8 mouse cellular contexts compared by ENCODE assay signal in genomic region chr10:80163721-80164120, GRCm38 (mm10). TPM values are rescaled to one million over a fixed set of nuclear protein-coding genes. Genes with fewer than 3 reads are reported as not detected.
DNase-seq lines count a peak whose midpoint lies in the region; ATAC-seq and TF ChIP-seq lines count a peak whose summit lies in the region.

No protein-coding gene starts in this region.

- TF ChIP-seq CTCF in E14TG2a.4 (conservative IDR thresholded peaks at IDR 0.05; ENCODE audit: low read length) = no peak

- no peak overlapping the region for H3K4me3 ChIP-seq in kidney, embryonic 14.5 days (ENCODE audit: low read length)
- H3K4me3 ChIP-seq in E14TG2a.4 (replicated peaks; ENCODE audit: low read length) = peak overlapping the region; percentile 74
- no peak overlapping the region for H3K4me3 ChIP-seq in embryonic facial prominence, embryonic 11.5 days (ENCODE audit: low read depth, low read length)
- H3K4me3 ChIP-seq in hindbrain, embryonic 14.5 days (replicated peaks; ENCODE audit: low read length) = peak overlapping the region; percentile 40; the same call in 1 of the 2 replicates
- H3K4me3 ChIP-seq in myocyte = peak overlapping the region; percentile 58

- no peak overlapping the region for H3K4me2 ChIP-seq in kidney, embryonic 14.5 days (replicated peaks; ENCODE audit: low read depth, low read length)
- H3K4me2 ChIP-seq in embryonic facial prominence, embryonic 11.5 days (ENCODE audit: low read depth, low read length) = peak overlapping the region; percentile 16; the same call in 1 of the 2 replicates
- H3K4me2 ChIP-seq in hindbrain, embryonic 14.5 days (replicated peaks) = peak overlapping the region; percentile 88; the same call in 1 of the 2 replicates
- peak overlapping the region; percentile 100 for H3K4me2 ChIP-seq in myocyte (ENCODE audit: low read depth)

- peaks cover 67% of the 10 kb centered on the region for H3K4me1 ChIP-seq in kidney, embryonic 14.5 days (ENCODE audit: control insufficient read depth, insufficient read depth, low read length)
- H3K4me1 ChIP-seq in E14TG2a.4 (replicated peaks; ENCODE audit: low read depth, low read length) = peaks cover 82% of the 10 kb centered on the region
- peaks cover 22% of the 10 kb centered on the region for H3K4me1 ChIP-seq in embryonic facial prominence, embryonic 11.5 days (ENCODE audit: control insufficient read depth, insufficient read depth, low read length)
- H3K4me1 ChIP-seq in hindbrain, embryonic 14.5 days (replicated peaks; ENCODE audit: control insufficient read depth, insufficient read depth, low read length) = peaks cover 48% of the 10 kb centered on the region

- no peak overlapping the region for H3K27ac ChIP-seq in kidney, embryonic 14.5 days (ENCODE audit: low read depth, low read length)
- H3K27ac ChIP-seq in embryonic facial prominence, embryonic 11.5 days (replicated peaks; ENCODE audit: low read depth, low read length) = no peak overlapping the region
- no peak overlapping the region for H3K27ac ChIP-seq in hindbrain, embryonic 14.5 days

- DNase-seq in kidney, adult 18-20 months = peak; percentile 16
- DNase-seq in embryonic facial prominence, embryonic 11.5 days (ENCODE audit: low spot score) = no peak
- no peak for DNase-seq in hindbrain, embryonic 14.5 days (ENCODE audit: low spot score)
- no peak for DNase-seq in spleen, postnatal 36 days (ENCODE audit: low spot score in 2 of 2)
- DNase-seq in c-Kit-positive CD71-positive TER-119-positive erythroid progenitor cells, embryonic 14.5 days (ENCODE audit: low spot score) = no peak

- TF ChIP-seq POLR2A in myocyte (IDR thresholded peaks at IDR 0.05; ENCODE audit: insufficient read length, low read depth) = peak; percentile 71

- no peak overlapping the region for H3ac ChIP-seq in myocyte (ENCODE audit: control insufficient read depth, insufficient read length)

- ATAC-seq in kidney, embryonic 14.5 days (ENCODE audit: low FRiP score, low TSS enrichment) = no peak
- no peak for ATAC-seq in embryonic facial prominence, embryonic 11.5 days (replicated peaks; ENCODE audit: insufficient number of reproducible peaks, low FRiP score, low TSS enrichment, low read depth)
- ATAC-seq in hindbrain, embryonic 14.5 days (ENCODE audit: low FRiP score) = no peak

- no peaks in the 10 kb centered on the region for H3K9me3 ChIP-seq in kidney, embryonic 14.5 days (ENCODE audit: control insufficient read depth, low read length)
- no peaks in the 10 kb centered on the region for H3K9me3 ChIP-seq in E14TG2a.4 (ENCODE audit: low read length)
- no peaks in the 10 kb centered on the region for H3K9me3 ChIP-seq in embryonic facial prominence, embryonic 11.5 days (replicated peaks; ENCODE audit: control insufficient read depth, low read length)
- no peaks in the 10 kb centered on the region for H3K9me3 ChIP-seq in hindbrain, embryonic 14.5 days (ENCODE audit: control insufficient read depth, low read length)

- no peaks in the 10 kb centered on the region for H3K36me3 ChIP-seq in kidney, embryonic 14.5 days (ENCODE audit: control insufficient read depth, insufficient read depth, low read length)
- H3K36me3 ChIP-seq in E14TG2a.4 (ENCODE audit: insufficient read depth, low read length) = peaks cover 3% of the 10 kb centered on the region; the same call in 1 of the 2 replicates
- H3K36me3 ChIP-seq in embryonic facial prominence, embryonic 11.5 days (replicated peaks; ENCODE audit: control insufficient read depth, insufficient read depth, low read depth, low read length) = no peaks in the 10 kb centered on the region
- no peaks in the 10 kb centered on the region for H3K36me3 ChIP-seq in hindbrain, embryonic 14.5 days (replicated peaks; ENCODE audit: control insufficient read depth, insufficient read depth)
- no peaks in the 10 kb centered on the region for H3K36me3 ChIP-seq in myocyte (ENCODE audit: control insufficient read depth, insufficient read depth)

- H3K27me3 ChIP-seq in kidney, embryonic 14.5 days (ENCODE audit: control insufficient read depth, insufficient read depth, low read length) = no peaks in the 10 kb centered on the region
- H3K27me3 ChIP-seq in E14TG2a.4 (ENCODE audit: insufficient read depth, low read length) = no peaks in the 10 kb centered on the region
- no peaks in the 10 kb centered on the region for H3K27me3 ChIP-seq in embryonic facial prominence, embryonic 11.5 days (ENCODE audit: control insufficient read depth, insufficient read depth, low read length)
- no peaks in the 10 kb centered on the region for H3K27me3 ChIP-seq in hindbrain, embryonic 14.5 days (ENCODE audit: control insufficient read depth, insufficient read depth, low read length)
- no peaks in the 10 kb centered on the region for H3K27me3 ChIP-seq in myocyte (ENCODE audit: control insufficient read depth, insufficient read depth, insufficient read length)

- H3K9ac ChIP-seq in kidney, embryonic 14.5 days (ENCODE audit: low read depth, low read length) = no peak overlapping the region
- H3K9ac ChIP-seq in embryonic facial prominence, embryonic 11.5 days (replicated peaks; ENCODE audit: low read length) = no peak overlapping the region
- H3K9ac ChIP-seq in hindbrain, embryonic 14.5 days = peak overlapping the region; percentile 75

- 72% methylated on average over 8 of the region's 8 CpGs for WGBS in kidney, embryonic 14.5 days
- WGBS in embryonic facial prominence, embryonic 11.5 days = 74% methylated on average over 8 of the region's 8 CpGs
- 80% methylated on average over 8 of the region's 8 CpGs for WGBS in hindbrain, embryonic 14.5 days

- H3K79me2 ChIP-seq in myocyte (ENCODE audit: control insufficient read depth, insufficient read depth) = peaks cover 5% of the 10 kb centered on the region

TF ChIP-seq in myocyte, 11 proteins besides CTCF, POLR2A, EP300 and RAD21:
- TF ChIP-seq REST (IDR thresholded peaks at IDR 0.05; ENCODE audit: insufficient read depth, insufficient read length) (no peak), E2F4 (IDR thresholded peaks at IDR 0.05; ENCODE audit: insufficient read depth) (no peak), POLR2AphosphoS2 (IDR thresholded peaks at IDR 0.05; ENCODE audit: insufficient read length, low read depth) (peak; percentile 77), SRF (IDR thresholded peaks at IDR 0.05; ENCODE audit: control insufficient read depth, insufficient read length, low read depth) (peak; percentile 78), MYOD1 (IDR thresholded peaks at IDR 0.05; ENCODE audit: control insufficient read depth in 1 of 3, insufficient read length in 2 of 3, low read depth in 2 of 3) (peak in 2 of 3 experiments; percentile 19 to 73), MAX (IDR thresholded peaks at IDR 0.05; ENCODE audit: low read depth) (no peak), MYOG (IDR thresholded peaks at IDR 0.05; ENCODE audit: control insufficient read depth in 1 of 3, insufficient read depth in 1 of 3, insufficient read length in 2 of 3, low read depth in 2 of 3) (peak in 2 of 3 experiments; percentile 49 to 88), TCF3 (IDR thresholded peaks at IDR 0.05; ENCODE audit: insufficient read length, low read depth) (peak; percentile 52), TCF12 (IDR thresholded peaks at IDR 0.05; ENCODE audit: insufficient read depth, poor library complexity, severe bottlenecking) (peak; percentile 3), CEBPB (IDR thresholded peaks at IDR 0.05; ENCODE audit: insufficient read depth, poor library complexity, severe bottlenecking) (no peak), USF1 (IDR thresholded peaks at IDR 0.05; ENCODE audit: low read depth) (no peak)

RNA-seq across cellular contexts. Expression of gene Cirbp, which starts 2.1 kb away (rescaled TPM):
- polyA plus RNA-seq in kidney, embryonic 14.5 days (2014; fragmentation: Nextera tagmentation; extraction: Ambion mirVana) = 80.0 and 104 TPM in 2 replicates
- polyA plus RNA-seq in embryonic facial prominence, embryonic 11.5 days (2014; fragmentation: Nextera tagmentation; extraction: Ambion mirVana) = 74.0 and 77.8 TPM in 2 replicates
- polyA plus RNA-seq in hindbrain, embryonic 14.5 days (2014; fragmentation: Nextera tagmentation; extraction: Ambion mirVana) = 203 and 252 TPM in 2 replicates
- polyA plus RNA-seq in myocyte (2012; fragmentation: generic; extraction: Trizol) = 54.2 TPM

RNA-seq across cellular contexts. Expression of gene 1600002K03Rik, which starts 9.0 kb away (rescaled TPM):
- 10.3 and 12.1 TPM in 2 replicates for polyA plus RNA-seq in kidney, embryonic 14.5 days (2014; fragmentation: Nextera tagmentation; extraction: Ambion mirVana)
- 6.0 and 6.8 TPM in 2 replicates for polyA plus RNA-seq in embryonic facial prominence, embryonic 11.5 days (2014; fragmentation: Nextera tagmentation; extraction: Ambion mirVana)
- 7.0 and 7.7 TPM in 2 replicates for polyA plus RNA-seq in hindbrain, embryonic 14.5 days (2014; fragmentation: Nextera tagmentation; extraction: Ambion mirVana)
- 23.5 TPM for polyA plus RNA-seq in myocyte (2012; fragmentation: generic; extraction: Trizol)

RNA-seq across cellular contexts. Expression of gene Efna2, which starts 15.6 kb away (rescaled TPM):
- 15.4 and 17.3 TPM in 2 replicates for polyA plus RNA-seq in kidney, embryonic 14.5 days (2014; fragmentation: Nextera tagmentation; extraction: Ambion mirVana)
- polyA plus RNA-seq in embryonic facial prominence, embryonic 11.5 days (2014; fragmentation: Nextera tagmentation; extraction: Ambion mirVana) = 34.6 and 42.3 TPM in 2 replicates
- 25.9 and 26.2 TPM in 2 replicates for polyA plus RNA-seq in hindbrain, embryonic 14.5 days (2014; fragmentation: Nextera tagmentation; extraction: Ambion mirVana)
- polyA plus RNA-seq in myocyte (2012; fragmentation: generic; extraction: Trizol) = 3.6 TPM

RNA-seq across cellular contexts. Expression of gene Midn, which starts 15.6 kb away (rescaled TPM):
- polyA plus RNA-seq in kidney, embryonic 14.5 days (2014; fragmentation: Nextera tagmentation; extraction: Ambion mirVana) = 42.3 and 46.2 TPM in 2 replicates
- polyA plus RNA-seq in embryonic facial prominence, embryonic 11.5 days (2014; fragmentation: Nextera tagmentation; extraction: Ambion mirVana) = 60.3 and 62.1 TPM in 2 replicates
- 44.1 and 54.4 TPM in 2 replicates for polyA plus RNA-seq in hindbrain, embryonic 14.5 days (2014; fragmentation: Nextera tagmentation; extraction: Ambion mirVana)
- 131 TPM for polyA plus RNA-seq in myocyte (2012; fragmentation: generic; extraction: Trizol)

RNA-seq across cellular contexts. Expression of gene Cbarp, which starts 23.1 kb away (rescaled TPM):
- 8.1 and 8.4 TPM in 2 replicates for polyA plus RNA-seq in kidney, embryonic 14.5 days (2014; fragmentation: Nextera tagmentation; extraction: Ambion mirVana)
- polyA plus RNA-seq in embryonic facial prominence, embryonic 11.5 days (2014; fragmentation: Nextera tagmentation; extraction: Ambion mirVana) = 6.8 and 9.0 TPM in 2 replicates
- 93.4 and 96.4 TPM in 2 replicates for polyA plus RNA-seq in hindbrain, embryonic 14.5 days (2014; fragmentation: Nextera tagmentation; extraction: Ambion mirVana)
- 10.0 TPM for polyA plus RNA-seq in myocyte (2012; fragmentation: generic; extraction: Trizol)

Comparison
In these comparisons a context has a peak if more than half of its experiments do, and no peak if none do; other contexts are left out.
1. H3K4me3 ChIP-seq: peak in E14TG2a.4 (single experiment), hindbrain, embryonic 14.5 days (single experiment) and myocyte (single experiment); none in kidney, embryonic 14.5 days (single experiment) and embryonic facial prominence, embryonic 11.5 days (single experiment).